Comparison of ENCODE assay signal across 16 mouse cellular contexts in the genomic region with DNA sequence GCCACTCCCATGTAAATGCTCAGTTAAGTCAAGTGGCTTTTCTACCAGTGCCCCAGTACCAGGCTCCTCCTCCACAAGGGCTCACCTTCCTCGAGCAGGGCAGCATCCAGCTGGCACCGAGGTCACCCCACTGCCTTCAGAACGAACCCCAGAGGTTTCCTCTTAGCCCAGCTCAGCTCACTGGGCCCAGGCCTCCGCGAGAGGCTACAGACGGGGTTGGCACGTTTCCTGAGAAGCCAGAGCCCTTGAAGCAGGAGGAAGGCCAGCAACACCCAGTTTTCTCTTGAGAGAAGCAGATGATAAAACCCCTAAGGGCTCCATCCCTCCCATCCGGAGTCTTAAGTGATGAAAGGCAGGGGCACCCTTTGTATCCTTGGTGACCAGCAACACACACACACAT. TPM values are rescaled to one million over a fixed set of nuclear protein-coding genes. Genes with fewer than 3 reads are reported as not detected.
A peak's percentile ranks its signal among the peaks of the same experiment; 100 is the strongest.
DNase-seq lines count a peak whose midpoint lies in the region; ATAC-seq and TF ChIP-seq lines count a peak whose summit lies in the region.
"Had no signal": no experiment of that assay in that cellular context is flagged by ENCODE, and none has a peak within 500 bp of the region (broad histone marks: within the 10 kb centered on the region; RNA-seq: fewer than 3 reads in every experiment).

No protein-coding gene starts in this region.

- no peak overlapping the region for H3K4me3 ChIP-seq in forebrain, embryonic 13.5 days
- no peak overlapping the region for H3K4me3 ChIP-seq in forebrain, postnatal 0 days (ENCODE audit: low read depth, low read length)
- no peak overlapping the region for H3K4me3 ChIP-seq in intestine, embryonic 16.5 days (ENCODE audit: low read length)
- H3K4me3 ChIP-seq in intestine, embryonic 15.5 days (replicated peaks), result no peak overlapping the region
- H3K4me3 ChIP-seq in lung, postnatal 0 days (ENCODE audit: low read depth, low read length), result no peak overlapping the region
- no peak overlapping the region for H3K4me3 ChIP-seq in intestine, postnatal 0 days (ENCODE audit: low read depth, low read length)
- H3K4me3 ChIP-seq: erythroblast, embryonic 14.5 days; hindbrain, embryonic 12.5 days; limb, embryonic 15.5 days; megakaryocyte, embryonic 14.5 days had no signal

- H3K27ac ChIP-seq in forebrain, embryonic 13.5 days, result no peak overlapping the region
- H3K27ac ChIP-seq in forebrain, postnatal 0 days (ENCODE audit: low read depth, low read length), result no peak overlapping the region
- H3K27ac ChIP-seq in intestine, embryonic 16.5 days (ENCODE audit: low read length), result 0 out of 2 replicates have a peak overlapping the region, but pooled peaks have one; percentile 34
- H3K27ac ChIP-seq in intestine, embryonic 15.5 days, result no peak overlapping the region
- H3K27ac ChIP-seq in lung, postnatal 0 days (ENCODE audit: low read length), result peak overlapping the region; percentile 7; the same call in 1 of the 2 replicates
- H3K27ac ChIP-seq in intestine, postnatal 0 days (ENCODE audit: low read depth, low read length), result peak overlapping the region; percentile 41; the same call in 1 of the 2 replicates
- H3K27ac ChIP-seq: hindbrain, embryonic 12.5 days; limb, embryonic 15.5 days had no signal

- H3K4me2 ChIP-seq in forebrain, embryonic 13.5 days, result no peak overlapping the region
- no peak overlapping the region for H3K4me2 ChIP-seq in forebrain, postnatal 0 days (ENCODE audit: low read depth)
- no peak overlapping the region for H3K4me2 ChIP-seq in intestine, embryonic 16.5 days (ENCODE audit: low read depth, low read length)
- H3K4me2 ChIP-seq in intestine, embryonic 15.5 days (replicated peaks), result no peak overlapping the region
- H3K4me2 ChIP-seq in lung, postnatal 0 days (replicated peaks; ENCODE audit: low read depth, low read length), result no peak overlapping the region
- H3K4me2 ChIP-seq in intestine, postnatal 0 days (replicated peaks; ENCODE audit: low read depth), result no peak overlapping the region
- H3K4me2 ChIP-seq: hindbrain, embryonic 12.5 days; limb, embryonic 15.5 days had no signal

- no peaks in the 10 kb centered on the region for H3K27me3 ChIP-seq in forebrain, embryonic 13.5 days
- H3K27me3 ChIP-seq in forebrain, postnatal 0 days (ENCODE audit: insufficient read depth, low read length), result no peaks in the 10 kb centered on the region
- H3K27me3 ChIP-seq in intestine, embryonic 16.5 days (replicated peaks; ENCODE audit: control insufficient read depth, insufficient read depth, low read length), result no peaks in the 10 kb centered on the region
- no peaks in the 10 kb centered on the region for H3K27me3 ChIP-seq in intestine, embryonic 15.5 days (replicated peaks)
- H3K27me3 ChIP-seq in lung, postnatal 0 days (replicated peaks; ENCODE audit: insufficient read depth, low read length), result no peaks in the 10 kb centered on the region
- H3K27me3 ChIP-seq in intestine, postnatal 0 days (replicated peaks; ENCODE audit: control insufficient read depth, insufficient read depth, low read length), result no peaks in the 10 kb centered on the region
- H3K27me3 ChIP-seq: hindbrain, embryonic 12.5 days; limb, embryonic 15.5 days had no signal

- TF ChIP-seq EP300 in lung, postnatal 0 days (IDR thresholded peaks at IDR 0.05), result no peak

- TF ChIP-seq CTCF in forebrain, postnatal 0 days (IDR thresholded peaks at IDR 0.05; ENCODE audit: low read depth), result no peak
- no peak for TF ChIP-seq CTCF in lung, postnatal 0 days (IDR thresholded peaks at IDR 0.05)
- no peak for TF ChIP-seq CTCF in intestine, postnatal 0 days (IDR thresholded peaks at IDR 0.05; ENCODE audit: low read depth)

- ATAC-seq in forebrain, embryonic 13.5 days, result peak; percentile 14; the same call in 1 of the 2 replicates
- ATAC-seq in forebrain, postnatal 0 days, result no peak
- no peak for ATAC-seq in intestine, embryonic 16.5 days
- ATAC-seq in intestine, embryonic 15.5 days, result no peak
- no peak for ATAC-seq in lung, postnatal 0 days
- no peak for ATAC-seq in intestine, postnatal 0 days
- ATAC-seq in granulocyte monocyte progenitor cell, adult 5-6 weeks (replicated peaks; ENCODE audit: poor library complexity, severe bottlenecking), result no peak

- H3K9ac ChIP-seq in forebrain, embryonic 13.5 days, result no peak overlapping the region
- no peak overlapping the region for H3K9ac ChIP-seq in forebrain, postnatal 0 days
- H3K9ac ChIP-seq in intestine, embryonic 16.5 days (ENCODE audit: low read depth, low read length), result no peak overlapping the region
- no peak overlapping the region for H3K9ac ChIP-seq in intestine, embryonic 15.5 days
- no peak overlapping the region for H3K9ac ChIP-seq in lung, postnatal 0 days (replicated peaks; ENCODE audit: low read depth)
- H3K9ac ChIP-seq in intestine, postnatal 0 days (ENCODE audit: low read depth, low read length), result no peak overlapping the region
- H3K9ac ChIP-seq: hindbrain, embryonic 12.5 days; limb, embryonic 15.5 days had no signal

- no peaks in the 10 kb centered on the region for H3K4me1 ChIP-seq in forebrain, embryonic 13.5 days
- no peaks in the 10 kb centered on the region for H3K4me1 ChIP-seq in forebrain, postnatal 0 days (ENCODE audit: insufficient read depth)
- H3K4me1 ChIP-seq in intestine, embryonic 16.5 days (ENCODE audit: control insufficient read depth, insufficient read depth, low read length), result peaks cover 11% of the 10 kb centered on the region
- peaks cover 16% of the 10 kb centered on the region; the same call in 1 of the 2 replicates for H3K4me1 ChIP-seq in intestine, embryonic 15.5 days (replicated peaks)
- H3K4me1 ChIP-seq in lung, postnatal 0 days (ENCODE audit: insufficient read depth, low read depth, low read length), result peaks cover 7% of the 10 kb centered on the region
- peaks cover 7% of the 10 kb centered on the region for H3K4me1 ChIP-seq in intestine, postnatal 0 days (replicated peaks; ENCODE audit: control insufficient read depth, insufficient read depth, low read length)

- H3K9me3 ChIP-seq in forebrain, embryonic 13.5 days (replicated peaks), result no peaks in the 10 kb centered on the region
- no peaks in the 10 kb centered on the region for H3K9me3 ChIP-seq in forebrain, postnatal 0 days (ENCODE audit: low read length)
- H3K9me3 ChIP-seq in intestine, embryonic 16.5 days (ENCODE audit: control insufficient read depth, low read length), result no peaks in the 10 kb centered on the region
- H3K9me3 ChIP-seq in intestine, embryonic 15.5 days, result no peaks in the 10 kb centered on the region
- no peaks in the 10 kb centered on the region for H3K9me3 ChIP-seq in lung, postnatal 0 days (ENCODE audit: low read length)
- no peaks in the 10 kb centered on the region for H3K9me3 ChIP-seq in intestine, postnatal 0 days (ENCODE audit: control insufficient read depth)
- H3K9me3 ChIP-seq: G1E; hindbrain, embryonic 12.5 days; limb, embryonic 15.5 days; megakaryocyte, embryonic 14.5 days had no signal

- H3K36me3 ChIP-seq in forebrain, embryonic 13.5 days (ENCODE audit: poor library complexity, severe bottlenecking), result peaks cover 52% of the 10 kb centered on the region
- peaks cover 39% of the 10 kb centered on the region for H3K36me3 ChIP-seq in forebrain, postnatal 0 days (ENCODE audit: insufficient read depth)
- 0 out of 2 replicates have a peak, but pooled peaks cover 6% of the 10 kb centered on the region for H3K36me3 ChIP-seq in intestine, embryonic 16.5 days (ENCODE audit: control insufficient read depth, insufficient read depth, low read length)
- peaks cover 14% of the 10 kb centered on the region; the same call in 1 of the 2 replicates for H3K36me3 ChIP-seq in intestine, embryonic 15.5 days
- peaks cover 12% of the 10 kb centered on the region; the same call in 1 of the 2 replicates for H3K36me3 ChIP-seq in lung, postnatal 0 days (ENCODE audit: insufficient read depth, low read length)
- H3K36me3 ChIP-seq in intestine, postnatal 0 days (ENCODE audit: control insufficient read depth, insufficient read depth), result peaks cover 17% of the 10 kb centered on the region

- WGBS in forebrain, embryonic 13.5 days, result 85% methylated on average over 8 of the region's 8 CpGs
- 81% methylated on average over 8 of the region's 8 CpGs for WGBS in forebrain, postnatal 0 days
- WGBS in intestine, embryonic 16.5 days, result 76% methylated on average over 8 of the region's 8 CpGs
- WGBS in intestine, embryonic 15.5 days, result 64% methylated on average over 8 of the region's 8 CpGs
- WGBS in lung, postnatal 0 days, result 43% methylated on average over 8 of the region's 8 CpGs
- 62% methylated on average over 8 of the region's 8 CpGs for WGBS in intestine, postnatal 0 days

- DNase-seq in forebrain, postnatal 0 days, result no peak
- DNase-seq in lung, postnatal 0 days (ENCODE audit: low spot score), result peak; percentile 14
- DNase-seq in lung, postnatal 25 days (ENCODE audit: low spot score), result no peak
- DNase-seq: cerebellum, adult 9-10 months; embryo, embryonic 11 days; kidney, postnatal 4 days had no signal

RNA-seq across cellular contexts. Expression of gene Mpzl1, which starts 43.6 kb away (rescaled TPM):
- polyA plus RNA-seq in forebrain, embryonic 13.5 days (2015; fragmentation: Nextera tagmentation; extraction: Ambion mirVana), result 127 and 131 TPM in 2 replicates
- total RNA-seq in forebrain, postnatal 0 days (2014; rRNA removed), result 23.9 and 25.2 TPM in 2 replicates
- 117 and 127 TPM in 2 replicates for polyA plus RNA-seq in forebrain, postnatal 0 days (2015; fragmentation: Nextera tagmentation; extraction: Ambion mirVana)
- polyA plus RNA-seq in intestine, embryonic 16.5 days (2015; fragmentation: Nextera tagmentation; extraction: Ambion mirVana), result 103 and 110 TPM in 2 replicates
- polyA plus RNA-seq in intestine, embryonic 15.5 days (2015; fragmentation: Nextera tagmentation; extraction: Ambion mirVana), result 129 and 130 TPM in 2 replicates
- polyA plus RNA-seq in lung, postnatal 0 days (2015; fragmentation: Nextera tagmentation; extraction: Ambion mirVana), result 136 and 149 TPM in 2 replicates
- polyA plus RNA-seq in intestine, postnatal 0 days (2015; fragmentation: Nextera tagmentation; extraction: Ambion mirVana), result 53.3 and 56.3 TPM in 2 replicates
- total RNA-seq in granulocyte monocyte progenitor cell, adult 5-6 weeks (2014; fragmentation: Nextera tagmentation), result 0.98 and 20.5 TPM in 2 replicates
- total RNA-seq in granulocyte monocyte progenitor cell, adult 5-6 weeks (2017), result 0.41 and 0.73 TPM in 2 replicates

Comparison
In these comparisons a context has a peak if more than half of its experiments do, and no peak if none do; other contexts are left out.
1. H3K27ac ChIP-seq: peak in intestine, embryonic 16.5 days (single experiment), lung, postnatal 0 days (single experiment) and intestine, postnatal 0 days (single experiment); none in forebrain, embryonic 13.5 days (single experiment), forebrain, postnatal 0 days (single experiment) and intestine, embryonic 15.5 days (single experiment).